Mouse (Mus musculus) lung, embryonic 14.5 days (tissue): ENCODE measurements around the gene Ttc41. TPM values are rescaled to one million over a fixed set of nuclear protein-coding genes. Genes with fewer than 3 reads are reported as not detected.

Experiments
- ATAC-seq: fragments of 200-750 bp; cut with Nextera tagmentation; 2 replicates; pipeline ENCODE4 v1.8.0; 2017; ENCODE audit warnings: mild to moderate bottlenecking, moderate TSS enrichment, moderate library complexity; ENCODE audit not compliant: insufficient read depth
- DNase-seq: peaks from one replicate; pipeline ENCODE4 v3.0.0-alpha.2; 2015
- H3K27ac ChIP-seq: fragments of 300-500 bp; sonication (generic); 2 replicates; pipeline ENCODE4 v1.5.1; 2014; ENCODE audit warnings: low read depth, mild to moderate bottlenecking, moderate library complexity
- H3K27me3 ChIP-seq: fragments of 300-500 bp; sonication (generic); 2 replicates; pipeline ENCODE4 v1.6.1; 2014; ENCODE audit warnings: low read length, control low read depth; ENCODE audit not compliant: insufficient read depth
- H3K36me3 ChIP-seq: fragments of 300-500 bp; sonication (generic); 2 replicates; pipeline ENCODE4 v1.6.1; 2014; ENCODE audit warnings: control low read depth; ENCODE audit not compliant: insufficient read depth
- H3K4me1 ChIP-seq: fragments of 300-500 bp; sonication (generic); 2 replicates; pipeline ENCODE4 v1.6.1; 2014; ENCODE audit warnings: antibody characterized with exemption, control low read depth; ENCODE audit not compliant: insufficient read depth
- H3K4me2 ChIP-seq: fragments of 300-500 bp; sonication (generic); 2 replicates; pipeline ENCODE4 v1.6.1; 2014; ENCODE audit warnings: mild to moderate bottlenecking
- H3K4me3 ChIP-seq: fragments of 300-500 bp; sonication (generic); 2 replicates; pipeline ENCODE4 v1.5.1; 2014; ENCODE audit warnings: low read depth, low read length
- H3K9ac ChIP-seq: fragments of 300-500 bp; sonication (generic); 2 replicates; pipeline ENCODE4 v1.6.1; 2014
- H3K9me3 ChIP-seq: fragments of 300-500 bp; sonication (generic); 2 replicates; pipeline ENCODE4 v1.6.1; 2016; ENCODE audit warnings: low read depth, low read length, control low read depth
- CTCF ChIP-seq: IDR thresholded peaks from 2 replicates; pipeline ENCODE4 v1.5.1; 2016; ENCODE audit warnings: antibody characterized with exemption, low read depth
- WGBS: fragments of 180-500 bp; shearing (Covaris S2); extraction: QIAGEN DNeasy Blood & Tissue Kit; methylation state at CpG from one replicate; pipeline ENCODE4 v1.1.7; 2014; 5-methylcytosine and 5-hydroxymethylcytosine counted together
- polyA plus RNA-seq: library from polyadenylated mRNA; unstranded; fragments of >200 nt; fragmentation: Nextera tagmentation; extraction: Ambion mirVana; gene quantifications from 2 replicates; pipeline ENCODE4 v1.2.1, GENCODE M21; 2014

Ttc41 gene
- polyA plus RNA-seq, 1 experiment from 2014 or later, result 2.0 TPM

DNA sequence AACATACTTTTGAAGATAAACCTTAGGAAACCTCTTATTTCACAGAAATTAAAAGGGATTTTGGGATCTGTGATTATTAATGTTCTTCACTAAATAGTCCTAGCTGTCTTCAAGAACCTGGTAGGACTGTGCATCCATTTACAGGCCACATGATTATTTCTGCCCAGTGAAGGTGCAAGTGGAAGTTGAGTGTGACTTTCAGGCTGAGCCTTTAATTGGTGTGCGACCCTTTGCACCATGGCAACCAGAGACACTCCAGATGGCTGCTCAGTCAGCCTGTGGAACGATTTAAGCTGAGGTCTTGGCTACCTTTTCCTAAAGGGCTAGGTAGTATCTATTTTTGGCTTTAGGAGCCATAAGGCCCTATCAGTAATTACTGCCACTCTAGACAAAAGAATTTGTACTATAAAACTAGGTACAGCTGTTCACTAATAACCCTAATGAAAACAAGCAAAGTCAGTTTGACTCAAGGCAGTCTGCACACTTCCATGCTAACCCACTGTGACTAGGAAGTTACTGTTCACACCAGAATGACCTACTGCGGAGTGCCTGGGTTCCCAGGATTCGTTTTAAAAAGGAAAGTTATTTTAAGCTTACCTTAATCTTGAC, 3.2 kb upstream of the Ttc41 start:
- WGBS, result 50% methylated on average over 4 of the region's 4 CpGs
- no peak overlapping the region for H3K27ac ChIP-seq
- H3K4me2 ChIP-seq, result peak overlapping the region; percentile 89
- no peak for TF ChIP-seq CTCF
- no peaks in the 10 kb centered on the region for H3K9me3 ChIP-seq
- H3K36me3 ChIP-seq, result peaks cover 63% of the 10 kb centered on the region
- peak overlapping the region; percentile 94; the same call in 1 of the 2 replicates for H3K4me3 ChIP-seq
- DNase-seq (no peak), ATAC-seq (no peak)
- H3K9ac ChIP-seq, result peak overlapping the region; percentile 97
- H3K27me3 ChIP-seq, result no peaks in the 10 kb centered on the region
- peaks cover 28% of the 10 kb centered on the region; the same call in 1 of the 2 replicates for H3K4me1 ChIP-seq

DNA sequence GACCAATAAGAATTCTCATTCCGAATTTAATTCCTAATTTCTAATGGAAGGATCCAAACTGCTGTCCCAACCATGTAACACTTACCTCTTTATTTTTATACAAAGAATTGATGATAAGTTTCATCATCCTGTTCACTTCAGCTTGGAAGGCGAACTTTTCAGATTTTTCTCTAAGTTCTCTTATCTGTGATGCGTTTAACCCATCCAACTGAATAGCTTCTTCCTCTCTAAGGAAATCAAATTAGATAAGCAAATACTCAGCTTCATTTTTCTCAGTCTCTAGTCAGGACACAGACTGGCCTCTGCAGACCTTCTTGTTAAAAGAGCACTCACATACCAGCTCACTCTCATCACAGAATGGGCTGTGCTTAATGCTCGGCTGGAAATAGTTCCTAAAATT, 2.2 kb upstream of the Ttc41 start:
- Histone ChIP-seq H3K9me3 (no peaks in the 10 kb centered on the region), H3K27ac (no peak overlapping the region), H3K4me1 (peaks cover 28% of the 10 kb centered on the region; the same call in 1 of the 2 replicates), H3K27me3 (no peaks in the 10 kb centered on the region), H3K9ac (peak overlapping the region; percentile 97), H3K36me3 (peaks cover 53% of the 10 kb centered on the region), H3K4me2 (peak overlapping the region; percentile 89), H3K4me3 (peak overlapping the region; percentile 94)
- no peak for ATAC-seq
- DNase-seq, result no peak
- no peak for TF ChIP-seq CTCF
- 46% methylated on average over 4 of the region's 4 CpGs for WGBS

DNA sequence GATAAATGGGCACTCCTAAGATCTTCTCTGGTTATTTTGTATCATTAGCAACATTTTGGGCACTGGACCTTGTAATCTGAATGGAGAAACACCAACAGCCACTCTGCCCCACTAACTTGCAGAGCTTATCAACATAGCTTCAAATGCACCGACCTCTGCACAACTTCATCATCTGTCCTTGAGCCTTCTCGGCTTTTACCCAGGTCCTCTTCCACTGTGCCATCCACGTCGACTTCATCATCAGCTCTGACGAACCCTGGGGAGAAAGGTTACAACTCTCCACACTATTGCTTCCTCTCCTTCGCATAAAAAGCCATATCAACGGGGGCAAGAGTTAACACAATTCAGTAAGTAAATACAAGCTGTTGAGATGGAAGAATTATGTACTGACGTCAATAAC, 1.5 kb upstream of the Ttc41 start:
- Histone ChIP-seq H3K36me3 (peaks cover 47% of the 10 kb centered on the region), H3K4me3 (peak overlapping the region; percentile 94), H3K9me3 (no peaks in the 10 kb centered on the region), H3K4me2 (peak overlapping the region; percentile 89), H3K27ac (no peak overlapping the region; the same call in 1 of the 2 replicates), H3K27me3 (no peaks in the 10 kb centered on the region), H3K4me1 (peaks cover 28% of the 10 kb centered on the region; the same call in 1 of the 2 replicates), H3K9ac (peak overlapping the region; percentile 97)
- no peak for TF ChIP-seq CTCF
- under 1% methylated on average over 8 of the region's 8 CpGs for WGBS
- ATAC-seq (no peak), DNase-seq (no peak)

DNA sequence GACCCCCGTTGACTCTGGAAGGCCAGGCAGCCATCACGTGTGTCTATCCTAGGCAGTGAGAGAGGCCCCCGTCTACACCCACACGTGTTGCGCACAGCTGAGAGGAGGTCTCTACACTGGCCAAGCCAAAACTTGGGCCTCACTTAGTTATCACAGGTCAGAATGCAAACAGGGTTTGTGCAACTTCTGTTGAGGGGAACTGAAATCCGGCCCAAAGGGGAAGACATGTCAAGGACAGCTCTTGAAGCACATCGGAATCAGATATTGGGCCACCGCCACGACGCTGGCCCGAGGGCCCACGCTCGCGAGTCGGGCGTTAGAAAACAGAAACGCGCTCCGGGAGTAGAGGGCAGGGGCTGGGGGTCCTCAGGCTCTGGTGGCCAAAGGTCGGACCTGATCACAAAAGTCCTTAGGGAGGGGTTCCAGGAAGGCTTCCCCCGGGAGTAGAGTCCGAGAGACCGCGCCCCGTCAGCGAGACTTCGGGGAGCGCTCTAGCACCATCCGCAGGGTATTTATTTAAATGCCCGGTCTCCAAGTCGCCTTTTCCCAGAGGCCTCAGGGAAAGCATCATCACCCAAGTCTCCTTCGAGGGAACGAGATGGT, 921 bp upstream of the Ttc41 start:
- Histone ChIP-seq H3K4me2 (peak overlapping the region; percentile 89), H3K27ac (peak overlapping the region; percentile 96), H3K4me3 (peak overlapping the region; percentile 94), H3K36me3 (peaks cover 41% of the 10 kb centered on the region), H3K9me3 (no peaks in the 10 kb centered on the region), H3K27me3 (no peaks in the 10 kb centered on the region), H3K4me1 (peaks cover 28% of the 10 kb centered on the region; the same call in 1 of the 2 replicates), H3K9ac (peak overlapping the region; percentile 97)
- ATAC-seq (no peak; the same call in 1 of the 2 replicates), DNase-seq (peak; percentile 64)
- no peak for TF ChIP-seq CTCF
- WGBS, result under 1% methylated on average over 33 of the region's 33 CpGs

DNA sequence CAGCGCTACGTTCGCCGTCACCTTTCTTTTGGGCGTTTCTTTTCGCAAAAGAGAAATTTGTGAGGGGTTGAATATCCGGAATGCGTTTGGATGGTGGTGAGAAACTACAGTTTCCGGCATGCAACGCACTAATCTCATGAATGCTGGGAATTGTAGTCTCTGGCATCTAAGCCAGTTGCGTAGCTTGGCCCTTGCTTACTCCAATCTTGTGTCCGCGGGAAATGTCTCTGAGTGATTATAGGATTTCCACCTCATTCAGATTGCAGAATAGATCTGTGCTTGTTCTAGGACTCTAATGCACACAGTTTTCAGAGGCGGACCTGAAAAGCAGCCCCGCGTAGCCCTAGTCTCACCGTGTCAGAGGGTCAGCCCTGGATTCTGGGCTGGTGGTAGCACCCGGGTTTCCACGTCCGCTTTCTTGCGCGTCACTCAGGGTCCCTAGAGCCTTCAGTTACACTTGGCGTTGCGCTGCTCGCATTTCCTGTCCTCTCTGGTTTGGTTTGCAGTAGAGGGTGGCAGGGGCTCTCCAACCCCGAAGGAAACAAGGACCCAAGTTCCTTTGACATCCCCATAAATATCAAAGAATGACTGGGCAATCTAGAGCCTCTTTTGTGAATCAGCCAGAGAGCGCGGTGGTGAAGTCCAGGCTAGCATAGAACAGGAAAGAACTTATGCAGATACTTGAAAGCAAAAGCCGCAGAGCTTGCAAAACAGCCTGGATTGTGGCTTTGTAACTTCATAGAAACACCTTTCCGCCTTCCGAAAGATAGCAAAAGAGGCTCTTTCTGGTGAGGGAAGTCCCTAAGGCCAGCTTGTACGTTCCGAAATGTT, 526 bp downstream of the Ttc41 start:
- no peaks in the 10 kb centered on the region for H3K27me3 ChIP-seq

DNA sequence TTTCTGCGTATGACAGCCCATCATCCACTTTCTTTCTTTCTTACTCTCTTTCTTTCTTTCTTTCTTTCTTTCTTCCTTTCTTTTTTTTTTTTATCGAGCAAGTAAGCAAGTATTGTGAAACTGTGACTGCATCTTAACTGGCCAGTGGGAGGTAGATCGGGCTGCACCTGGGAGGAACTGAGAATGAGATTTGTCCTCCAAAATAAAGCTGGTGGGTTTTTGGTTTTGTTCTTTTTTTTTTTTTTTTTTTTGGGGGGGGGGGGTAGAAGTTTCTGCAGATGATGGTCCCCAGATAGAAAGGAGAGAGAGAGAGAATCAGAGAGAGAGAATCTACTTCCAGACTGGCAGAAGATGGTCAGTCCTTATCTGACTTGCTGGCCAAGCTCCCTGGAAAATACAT, 1.5 kb downstream of the Ttc41 start:
- ATAC-seq (no peak), DNase-seq (no peak)
- Histone ChIP-seq H3K9me3 (no peaks in the 10 kb centered on the region), H3K4me3 (peak overlapping the region; percentile 94; the same call in 1 of the 2 replicates), H3K27me3 (no peaks in the 10 kb centered on the region), H3K36me3 (peaks cover 19% of the 10 kb centered on the region), H3K4me1 (peaks cover 15% of the 10 kb centered on the region; the same call in 1 of the 2 replicates), H3K4me2 (peak overlapping the region; percentile 69), H3K27ac (peak overlapping the region; percentile 96), H3K9ac (peak overlapping the region; percentile 97; the same call in 1 of the 2 replicates)
- 78% methylated on average over 3 of the region's 3 CpGs for WGBS
- no peak for TF ChIP-seq CTCF

More for the DNA sequence above, 526 bp downstream of the Ttc41 start:
- ATAC-seq, result peak; percentile 88
- H3K4me1 ChIP-seq, result peaks cover 20% of the 10 kb centered on the region; the same call in 1 of the 2 replicates
- no peak for TF ChIP-seq CTCF
- peak overlapping the region; percentile 97 for H3K9ac ChIP-seq
- peak; percentile 96 for DNase-seq
- WGBS, result 4% methylated on average over 33 of the region's 33 CpGs
- peak overlapping the region; percentile 94 for H3K4me3 ChIP-seq
- peak overlapping the region; percentile 69 for H3K4me2 ChIP-seq
- H3K36me3 ChIP-seq, result peaks cover 28% of the 10 kb centered on the region
- peak overlapping the region; percentile 96 for H3K27ac ChIP-seq
- no peaks in the 10 kb centered on the region for H3K9me3 ChIP-seq
